Mouse (Mus musculus) testis, adult 2 months (tissue): ENCODE data around the gene Cdk4. TPM values are rescaled to one million over a fixed set of nuclear protein-coding genes. Genes with fewer than 3 reads are reported as not detected.

Source experiments
- H3K27ac ChIP-seq: fragments of 200-500 bp; 2 replicates; pipeline ENCODE4 v1.5.1; 2012; ENCODE audit warnings: low read depth, low read length; ENCODE audit not compliant: control insufficient read depth, insufficient read depth
- H3K27me3 ChIP-seq: fragments of 200-500 bp; 2 replicates; pipeline ENCODE4 v1.6.1; 2012; ENCODE audit warnings: mild to moderate bottlenecking, low read length, moderate library complexity; ENCODE audit not compliant: control insufficient read depth, insufficient read depth
- H3K36me3 ChIP-seq: fragments of 200-500 bp; 2 replicates; pipeline ENCODE4 v1.6.1; 2012; ENCODE audit warnings: mild to moderate bottlenecking, low read length; ENCODE audit not compliant: control insufficient read depth, insufficient read depth
- H3K4me1 ChIP-seq: fragments of 200-500 bp; 2 replicates; pipeline ENCODE4 v1.6.1; 2012; ENCODE audit warnings: low read length; ENCODE audit not compliant: control insufficient read depth, insufficient read depth
- H3K4me3 ChIP-seq: fragments of 200-500 bp; 2 replicates; pipeline ENCODE4 v1.5.1; 2012; ENCODE audit warnings: low read depth, mild to moderate bottlenecking, low read length, moderate library complexity, mixed read lengths; ENCODE audit not compliant: control insufficient read depth
- CTCF ChIP-seq: fragments of 200-500 bp; IDR thresholded peaks from 2 replicates; pipeline ENCODE4 v1.5.1; 2012; ENCODE audit warnings: low read depth, mild to moderate bottlenecking, inconsistent platforms, low read length, moderate library complexity; ENCODE audit not compliant: control insufficient read depth, insufficient read depth, insufficient replicate concordance
- POLR2A ChIP-seq: fragments of 200-500 bp; IDR thresholded peaks from 2 replicates; pipeline ENCODE4 v1.6.1; 2012; ENCODE audit warnings: low read depth, mild to moderate bottlenecking, inconsistent platforms, low read length, moderate library complexity; ENCODE audit not compliant: control insufficient read depth
- polyA plus RNA-seq: library from polyadenylated mRNA; depleted of rRNA; stranded (reverse); fragments of >200 nt; gene quantifications from 2 replicates; pipeline ENCODE4 v1.2.3, GENCODE M21; 2012

The Cdk4 gene
- polyA plus RNA-seq, 1 experiment = 68.4 TPM

DNA sequence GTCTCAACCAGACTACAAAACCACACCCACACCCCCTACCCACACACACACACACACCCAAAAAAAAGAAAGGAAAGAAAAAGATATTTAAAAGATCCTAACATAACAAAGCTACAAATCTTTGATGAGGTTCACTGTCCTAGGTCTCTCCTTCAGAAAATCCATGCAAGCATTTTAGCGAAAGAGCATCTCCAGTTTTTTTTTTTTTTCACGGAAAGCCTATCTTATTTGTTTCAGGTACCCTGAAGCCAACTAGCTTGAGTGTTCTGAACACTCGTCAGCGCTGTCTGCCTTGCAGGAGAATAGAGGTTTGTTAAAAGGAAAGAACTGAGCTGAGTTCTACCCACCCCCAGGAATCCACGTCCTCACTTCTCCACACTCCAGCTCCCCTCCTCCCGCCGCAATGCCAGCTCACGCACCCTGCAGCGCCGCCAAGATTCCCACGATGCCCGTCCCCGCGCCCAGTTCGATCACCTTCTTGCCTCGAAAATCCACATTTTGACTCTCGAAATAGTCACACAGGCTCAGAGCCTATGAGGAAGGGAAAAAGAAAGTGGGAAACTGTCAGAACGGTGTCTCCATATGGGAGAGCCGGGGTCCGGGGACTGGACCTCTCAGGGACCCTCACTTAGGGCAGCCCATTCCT, 22.6 kb upstream of the Cdk4 start:
- no peak for TF ChIP-seq POLR2A
- TF ChIP-seq CTCF = no peak
- Histone ChIP-seq H3K27me3 (no peaks in the 10 kb centered on the region), H3K4me3 (peak overlapping the region; percentile 97), H3K36me3 (no peaks in the 10 kb centered on the region; the same call in 1 of the 2 replicates), H3K4me1 (peaks cover 7% of the 10 kb centered on the region), H3K27ac (no peak overlapping the region)

GRCm38 (mm10) chr10:127041274-127041766, 22.0 kb upstream of the Cdk4 start, which contains the start of the genes Mettl1 and Eef1akmt3:
TSS of gene Mettl1 (plus strand) at chr10:127041414.
TSS of gene Eef1akmt3 (minus strand) at chr10:127041513.
- Histone ChIP-seq H3K27ac (no peak within 1 kb of the TSS), H3K4me3 (peak within 1 kb of the TSS; percentile 97), H3K27me3 (no peaks in the 10 kb centered on the region), H3K36me3 (no peaks in the 10 kb centered on the region; the same call in 1 of the 2 replicates), H3K4me1 (peaks cover 7% of the 10 kb centered on the region)
- no peak for TF ChIP-seq POLR2A
- no peak for TF ChIP-seq CTCF

DNA sequence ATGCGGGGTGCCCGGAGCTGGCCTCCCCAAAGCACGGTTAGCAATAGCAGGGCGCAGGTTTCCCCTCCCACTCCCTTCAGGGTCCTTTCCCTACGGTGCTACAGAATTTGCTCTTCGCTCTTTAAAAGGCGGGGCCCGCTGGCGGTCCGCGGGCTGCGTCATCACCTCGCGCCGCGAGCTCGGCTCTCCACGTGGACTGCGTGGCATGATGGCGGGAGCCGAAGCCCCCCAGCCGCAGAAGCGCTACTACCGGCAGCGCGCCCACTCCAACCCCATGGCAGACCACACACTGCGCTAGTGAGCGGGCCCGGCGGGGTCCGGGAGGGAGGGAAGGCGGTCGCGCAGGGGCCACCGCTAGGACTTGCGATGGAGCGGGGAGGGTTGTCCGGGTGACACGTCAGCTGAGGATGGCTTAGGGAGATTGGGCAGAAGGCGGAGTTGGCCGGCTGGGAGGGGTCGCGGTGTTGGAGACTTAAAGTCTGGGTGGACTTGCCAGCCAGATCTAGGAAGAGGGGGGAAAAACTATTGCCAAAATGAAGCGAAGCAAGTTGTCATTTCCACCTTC, 21.5 kb upstream of the Cdk4 start:
- Histone ChIP-seq H3K27ac (no peak overlapping the region), H3K4me3 (peak overlapping the region; percentile 97), H3K27me3 (no peaks in the 10 kb centered on the region), H3K36me3 (no peaks in the 10 kb centered on the region; the same call in 1 of the 2 replicates), H3K4me1 (peaks cover 7% of the 10 kb centered on the region)
- TF ChIP-seq CTCF = no peak
- peak; percentile 64; the same call in 1 of the 2 replicates for TF ChIP-seq POLR2A

DNA sequence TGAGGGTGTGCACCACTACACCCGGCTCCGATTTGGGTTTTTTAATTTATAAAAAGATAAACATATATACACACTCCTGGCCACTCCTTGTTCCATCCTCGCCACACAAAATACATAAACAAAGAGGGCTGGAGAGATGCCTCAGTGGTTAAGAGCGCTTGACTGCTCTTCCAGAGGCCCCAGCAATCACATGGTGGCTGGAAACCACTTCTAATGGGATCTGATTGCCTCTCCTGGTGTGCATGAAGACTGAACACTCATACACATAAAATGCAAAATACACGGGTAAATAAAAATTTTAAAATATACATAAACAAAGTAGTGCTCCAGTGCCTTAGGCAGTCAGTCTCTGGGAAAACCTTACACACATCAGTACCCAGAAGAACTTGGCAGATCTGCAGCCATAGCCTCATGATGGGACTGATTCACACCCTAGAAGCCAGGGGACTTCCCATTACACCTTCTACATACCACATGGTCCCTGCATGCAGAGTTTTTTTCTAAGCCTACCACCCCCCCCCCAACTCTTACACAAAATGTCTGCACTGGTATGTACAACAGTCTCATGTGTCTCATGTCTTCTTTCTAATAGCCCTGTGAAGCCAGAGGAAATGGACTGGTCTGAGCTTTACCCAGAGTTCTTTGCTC, 20.7 kb upstream of the Cdk4 start:
- Histone ChIP-seq H3K4me3 (peak overlapping the region; percentile 97), H3K4me1 (peaks cover 7% of the 10 kb centered on the region), H3K36me3 (no peaks in the 10 kb centered on the region; the same call in 1 of the 2 replicates), H3K27me3 (no peaks in the 10 kb centered on the region), H3K27ac (no peak overlapping the region)
- TF ChIP-seq POLR2A = no peak
- TF ChIP-seq CTCF = no peak

DNA sequence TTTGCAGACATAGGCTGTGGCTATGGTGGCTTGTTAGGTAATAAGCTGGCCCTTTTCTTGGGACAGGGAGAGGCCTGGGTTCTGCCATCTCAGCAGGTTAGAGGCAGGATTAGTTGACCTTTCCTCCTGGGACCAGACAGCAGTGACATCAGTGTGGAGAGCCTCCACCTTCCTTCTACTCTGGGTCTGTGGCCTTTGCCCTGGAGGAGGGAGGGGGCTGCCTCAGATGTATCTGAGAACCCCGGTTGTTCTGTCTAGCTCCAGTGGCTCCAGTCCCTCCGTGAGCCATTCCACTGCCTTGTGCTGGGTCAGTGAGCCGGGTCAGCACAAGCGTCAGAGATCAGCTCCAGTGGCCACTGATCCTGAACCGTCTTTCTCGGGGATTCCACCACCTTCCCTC, 20.1 kb upstream of the Cdk4 start:
- H3K36me3 ChIP-seq = no peaks in the 10 kb centered on the region; the same call in 1 of the 2 replicates
- TF ChIP-seq CTCF (no peak), POLR2A (no peak)
- H3K4me3 ChIP-seq = no peak overlapping the region
- H3K4me1 ChIP-seq = peaks cover 7% of the 10 kb centered on the region
- H3K27ac ChIP-seq = no peak overlapping the region
- no peaks in the 10 kb centered on the region for H3K27me3 ChIP-seq

- H3K27me3 ChIP-seq = no peaks in the 10 kb centered on the region
- no peaks in the 10 kb centered on the region; the same call in 1 of the 2 replicates for H3K36me3 ChIP-seq
- no peak within 1 kb of the TSS for H3K4me3 ChIP-seq
- no peak within 1 kb of the TSS for H3K27ac ChIP-seq
- TF ChIP-seq POLR2A (no peak), CTCF (no peak)
- peaks cover 11% of the 10 kb centered on the region for H3K4me1 ChIP-seq
These were observed 15.4 kb upstream of the Cdk4 start, which contains the start of gene Cyp27b1 for GRCm38 (mm10) chr10:127047954-127048353. TSS of gene Cyp27b1 (plus strand) at chr10:127048250.

- no peak overlapping the region for H3K27ac ChIP-seq
- H3K4me3 ChIP-seq = no peak overlapping the region
- peaks cover 11% of the 10 kb centered on the region for H3K4me1 ChIP-seq
- no peaks in the 10 kb centered on the region; the same call in 1 of the 2 replicates for H3K36me3 ChIP-seq
- no peak for TF ChIP-seq POLR2A
- TF ChIP-seq CTCF = no peak
- no peaks in the 10 kb centered on the region for H3K27me3 ChIP-seq
These were observed 14.5 kb upstream of the Cdk4 start for GRCm38 (mm10) chr10:127048608-127049394.
